Mouse (Mus musculus): ENCODE results near the gene Nucb2. TPM values are rescaled to one million over a fixed set of nuclear protein-coding genes. Genes with fewer than 3 reads are reported as not detected.

Nucb2 gene
- polyA plus RNA-seq, 1 experiment = 52.9 TPM

GRCm38 (mm10) chr7:116485062-116485601 is 19.0 kb upstream of the Nucb2 start:
- peaks cover 3% of the 10 kb centered on the region for H3K4me1 ChIP-seq (ENCODE audit: control insufficient read depth, insufficient read depth, low read length)
- TF ChIP-seq CTCF (IDR thresholded peaks at IDR 0.05; ENCODE audit: low read depth, low read length) = no peak
- TF ChIP-seq POLR2A (IDR thresholded peaks at IDR 0.05; ENCODE audit: borderline replicate concordance, low read depth, low read length) = no peak
- H3K4me3 ChIP-seq (ENCODE audit: insufficient read depth, low read length) = no peak overlapping the region
- H3K27ac ChIP-seq (ENCODE audit: insufficient read depth, low read depth, low read length) = no peak overlapping the region

DNA sequence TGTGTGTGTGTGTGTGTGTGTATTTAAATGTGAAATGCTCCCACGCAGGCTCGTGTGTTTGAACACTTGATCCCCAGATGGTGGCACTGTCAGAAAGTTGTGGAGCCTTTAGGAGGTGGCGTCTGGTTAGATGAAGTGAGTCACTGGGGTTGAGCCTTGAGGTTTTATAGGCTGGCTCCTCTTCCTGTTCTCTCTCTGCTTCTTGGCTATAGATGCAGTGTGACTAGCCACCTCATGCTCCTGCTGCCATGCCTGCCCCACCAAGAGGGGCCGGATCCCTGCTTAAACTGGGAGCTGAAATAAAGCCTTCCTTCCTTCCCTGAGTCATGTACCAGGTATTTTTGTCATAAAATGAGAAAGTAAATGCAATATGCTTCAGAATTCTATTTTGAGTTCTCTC is 13.1 kb upstream of the Nucb2 start:
- peak overlapping the region; percentile 31 for H3K4me3 ChIP-seq (ENCODE audit: insufficient read depth, low read length)
- peaks cover 40% of the 10 kb centered on the region for H3K4me1 ChIP-seq (ENCODE audit: control insufficient read depth, insufficient read depth, low read length)
- TF ChIP-seq POLR2A (IDR thresholded peaks at IDR 0.05; ENCODE audit: borderline replicate concordance, low read depth, low read length) (no peak), CTCF (IDR thresholded peaks at IDR 0.05; ENCODE audit: low read depth, low read length) (no peak)
- H3K27ac ChIP-seq (ENCODE audit: insufficient read depth, low read depth, low read length) = peak overlapping the region; percentile 47

DNA sequence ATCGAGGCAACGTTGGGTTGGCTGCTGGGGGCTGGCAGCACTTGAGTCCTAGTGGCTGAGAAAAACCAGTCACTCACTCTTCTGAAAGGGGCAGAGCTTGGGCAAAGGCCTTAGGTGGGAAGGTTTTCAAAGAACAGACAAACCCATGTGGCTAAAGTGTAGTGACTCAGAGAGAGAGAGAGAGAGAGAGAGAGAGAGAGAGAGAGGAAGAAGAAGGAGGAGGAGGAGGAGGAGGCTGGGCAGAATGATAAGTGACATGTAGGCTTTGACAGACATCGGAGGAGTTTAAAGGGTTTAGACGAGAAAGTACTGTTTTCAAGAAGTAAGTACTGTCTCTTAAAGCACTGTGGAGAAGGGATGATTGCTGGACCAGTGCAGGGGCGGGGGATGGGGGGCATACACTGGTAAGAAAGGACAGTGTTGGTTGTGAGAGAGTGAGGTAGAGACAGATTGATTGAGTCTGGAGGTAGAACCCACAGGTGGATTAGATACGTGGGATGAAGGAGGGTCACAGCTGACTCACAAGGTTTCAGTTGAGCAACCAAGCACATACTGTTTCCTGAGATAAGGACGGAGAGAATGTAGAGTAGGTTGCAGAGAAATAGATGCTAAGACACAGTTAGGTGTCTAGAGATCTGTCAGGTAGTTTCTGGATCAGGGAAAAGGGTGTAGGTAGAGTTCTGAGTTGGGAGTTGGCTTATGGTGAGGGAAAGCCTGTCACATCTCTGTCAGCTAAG is 10.7 kb upstream of the Nucb2 start:
- TF ChIP-seq POLR2A (IDR thresholded peaks at IDR 0.05; ENCODE audit: borderline replicate concordance, low read depth, low read length) = no peak
- TF ChIP-seq CTCF (IDR thresholded peaks at IDR 0.05; ENCODE audit: low read depth, low read length) = no peak
- no peak overlapping the region for H3K4me3 ChIP-seq (ENCODE audit: insufficient read depth, low read length)
- peaks cover 37% of the 10 kb centered on the region for H3K4me1 ChIP-seq (ENCODE audit: control insufficient read depth, insufficient read depth, low read length)
- H3K27ac ChIP-seq (ENCODE audit: insufficient read depth, low read depth, low read length) = peak overlapping the region; percentile 91

DNA sequence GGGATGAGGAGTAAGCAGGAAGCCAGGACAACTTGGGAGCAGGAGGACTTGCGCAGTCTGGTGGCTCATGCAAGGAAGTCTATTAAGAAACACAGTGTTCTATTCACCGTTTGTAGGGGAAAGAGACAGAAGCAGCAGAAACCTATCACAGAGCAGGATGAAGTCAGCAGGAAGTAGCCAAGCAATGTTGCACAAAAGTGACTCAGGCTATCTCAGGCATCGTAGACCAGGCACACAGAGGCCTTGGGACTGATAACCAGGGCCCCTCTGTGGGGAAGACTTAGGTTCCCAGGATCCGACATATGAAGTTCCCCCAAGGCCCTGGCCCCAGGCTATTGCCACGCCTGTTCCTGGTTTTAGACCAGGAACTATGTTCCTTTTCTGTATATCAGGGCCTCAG is 9.6 kb upstream of the Nucb2 start:
- TF ChIP-seq CTCF (IDR thresholded peaks at IDR 0.05; ENCODE audit: low read depth, low read length) (no peak), POLR2A (IDR thresholded peaks at IDR 0.05; ENCODE audit: borderline replicate concordance, low read depth, low read length) (no peak)
- peak overlapping the region; percentile 91 for H3K27ac ChIP-seq (ENCODE audit: insufficient read depth, low read depth, low read length)
- peaks cover 37% of the 10 kb centered on the region for H3K4me1 ChIP-seq (ENCODE audit: control insufficient read depth, insufficient read depth, low read length)
- no peak overlapping the region for H3K4me3 ChIP-seq (ENCODE audit: insufficient read depth, low read length)

GRCm38 (mm10) chr7:116496760-116497159 is 7.4 kb upstream of the Nucb2 start:
- TF ChIP-seq POLR2A (IDR thresholded peaks at IDR 0.05; ENCODE audit: borderline replicate concordance, low read depth, low read length) (no peak), CTCF (IDR thresholded peaks at IDR 0.05; ENCODE audit: low read depth, low read length) (no peak)
- Histone ChIP-seq H3K4me1 (ENCODE audit: control insufficient read depth, insufficient read depth, low read length) (peaks cover 32% of the 10 kb centered on the region), H3K27ac (ENCODE audit: insufficient read depth, low read depth, low read length) (no peak overlapping the region), H3K4me3 (ENCODE audit: insufficient read depth, low read length) (no peak overlapping the region)

DNA sequence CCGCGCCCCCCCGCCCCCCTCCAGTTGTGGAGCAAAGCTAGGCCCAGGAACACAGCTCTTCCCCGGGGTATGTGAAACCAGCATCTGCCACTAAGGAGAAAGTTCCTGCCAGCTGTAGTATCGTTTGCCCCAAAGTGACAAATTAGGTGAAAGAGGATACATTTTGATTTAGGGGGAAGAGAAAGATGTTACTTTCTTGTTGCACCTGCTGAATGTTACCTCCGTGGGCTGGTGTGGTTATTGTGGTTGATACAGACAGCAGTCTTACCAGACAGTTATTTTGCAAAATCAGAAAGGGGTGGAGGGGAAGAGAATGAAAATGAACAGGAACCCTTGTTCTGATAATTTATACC is 625 bp downstream of the Nucb2 start:
- Histone ChIP-seq H3K4me3 (ENCODE audit: insufficient read depth, low read length) (peak overlapping the region; percentile 74), H3K27ac (ENCODE audit: insufficient read depth, low read depth, low read length) (no peak overlapping the region), H3K4me1 (ENCODE audit: control insufficient read depth, insufficient read depth, low read length) (peaks cover 7% of the 10 kb centered on the region)
- TF ChIP-seq POLR2A (IDR thresholded peaks at IDR 0.05; ENCODE audit: borderline replicate concordance, low read depth, low read length) (no peak), CTCF (IDR thresholded peaks at IDR 0.05; ENCODE audit: low read depth, low read length) (no peak)

DNA sequence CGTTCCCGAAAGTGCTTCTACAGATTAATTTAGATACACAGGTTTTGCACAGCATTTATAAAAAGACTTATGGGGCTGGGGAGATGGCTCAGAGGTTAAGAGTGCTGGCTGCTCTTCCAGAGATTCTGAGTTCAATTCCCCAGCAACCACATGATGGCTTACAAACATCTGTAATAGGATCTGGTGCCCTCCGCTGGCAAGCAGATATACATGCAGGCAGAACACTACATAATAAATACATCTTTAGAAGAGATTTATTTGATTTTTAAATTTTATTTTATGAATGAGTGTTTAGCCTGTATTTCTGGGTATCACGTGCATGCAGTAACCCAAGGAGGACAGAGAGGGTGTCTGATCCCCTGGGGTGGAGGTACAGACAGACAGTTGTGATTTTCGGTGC is 9.9 kb downstream of the Nucb2 start:
- no peak for TF ChIP-seq CTCF (IDR thresholded peaks at IDR 0.05; ENCODE audit: low read depth, low read length)
- no peak for TF ChIP-seq POLR2A (IDR thresholded peaks at IDR 0.05; ENCODE audit: borderline replicate concordance, low read depth, low read length)
- Histone ChIP-seq H3K4me1 (ENCODE audit: control insufficient read depth, insufficient read depth, low read length) (no peaks in the 10 kb centered on the region), H3K4me3 (ENCODE audit: insufficient read depth, low read length) (no peak overlapping the region), H3K27ac (ENCODE audit: insufficient read depth, low read depth, low read length) (no peak overlapping the region)

- H3K4me3 ChIP-seq (ENCODE audit: insufficient read depth, low read length) = no peak overlapping the region
- no peak overlapping the region for H3K27ac ChIP-seq (ENCODE audit: insufficient read depth, low read depth, low read length)
- H3K4me1 ChIP-seq (ENCODE audit: control insufficient read depth, insufficient read depth, low read length) = no peaks in the 10 kb centered on the region
- TF ChIP-seq CTCF (IDR thresholded peaks at IDR 0.05; ENCODE audit: low read depth, low read length) = no peak
- TF ChIP-seq POLR2A (IDR thresholded peaks at IDR 0.05; ENCODE audit: borderline replicate concordance, low read depth, low read length) = no peak
These were observed 10.4 kb downstream of the Nucb2 start for GRCm38 (mm10) chr7:116514546-116514945.

DNA sequence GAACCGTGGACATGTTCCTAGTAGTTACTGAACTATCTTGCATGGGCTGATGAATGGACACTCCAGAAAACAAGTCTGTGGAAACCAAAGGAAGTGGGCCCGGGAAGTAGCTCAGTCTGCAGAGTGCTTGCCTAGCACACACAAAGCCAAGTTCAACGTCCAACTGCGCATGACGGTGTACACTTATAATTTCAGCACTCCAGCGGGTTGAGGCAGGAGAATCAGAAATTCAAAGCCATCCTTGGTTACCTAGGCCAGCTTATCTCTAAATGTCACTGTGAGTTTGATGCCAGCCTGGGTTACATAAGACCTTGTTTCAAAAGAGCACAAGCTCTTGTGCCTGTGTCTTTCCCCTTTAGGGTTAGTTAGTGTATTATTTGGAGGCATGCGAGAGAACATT is 10.9 kb downstream of the Nucb2 start:
- TF ChIP-seq POLR2A (IDR thresholded peaks at IDR 0.05; ENCODE audit: borderline replicate concordance, low read depth, low read length) (no peak), CTCF (IDR thresholded peaks at IDR 0.05; ENCODE audit: low read depth, low read length) (no peak)
- Histone ChIP-seq H3K27ac (ENCODE audit: insufficient read depth, low read depth, low read length) (no peak overlapping the region), H3K4me1 (ENCODE audit: control insufficient read depth, insufficient read depth, low read length) (no peaks in the 10 kb centered on the region), H3K4me3 (ENCODE audit: insufficient read depth, low read length) (no peak overlapping the region)

DNA sequence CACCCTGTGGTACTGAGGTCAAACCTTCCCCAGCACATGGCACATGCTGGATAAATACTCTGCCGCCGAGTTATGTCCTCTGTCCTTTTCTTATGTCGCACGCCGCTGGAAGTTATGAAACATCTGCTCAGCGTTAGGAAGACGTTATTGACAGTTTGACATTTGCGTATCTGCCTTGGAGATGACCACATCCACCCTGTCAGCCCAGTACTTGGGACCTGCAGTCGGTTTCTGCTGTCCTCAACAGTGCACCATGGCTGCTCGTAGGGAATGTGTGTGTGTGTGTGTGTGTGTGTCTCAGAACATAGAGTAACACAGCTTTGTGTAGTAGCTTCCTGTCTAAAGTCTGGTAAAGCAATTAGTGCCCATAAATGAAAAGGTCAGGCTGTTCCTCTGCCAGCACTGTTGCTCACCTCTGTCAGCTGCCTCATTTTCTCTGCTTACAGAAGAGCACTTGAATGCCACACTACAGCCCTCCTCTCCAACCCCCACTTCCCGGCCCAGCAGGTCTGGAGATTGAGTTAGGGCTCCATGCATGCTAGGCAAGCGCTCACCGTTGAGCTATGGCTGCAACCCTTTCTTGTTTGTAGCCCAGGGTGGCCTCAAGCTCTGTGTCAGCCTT is 11.5 kb downstream of the Nucb2 start:
- no peak for TF ChIP-seq CTCF (IDR thresholded peaks at IDR 0.05; ENCODE audit: low read depth, low read length)
- TF ChIP-seq POLR2A (IDR thresholded peaks at IDR 0.05; ENCODE audit: borderline replicate concordance, low read depth, low read length) = no peak
- H3K4me1 ChIP-seq (ENCODE audit: control insufficient read depth, insufficient read depth, low read length) = no peaks in the 10 kb centered on the region
- H3K27ac ChIP-seq (ENCODE audit: insufficient read depth, low read depth, low read length) = no peak overlapping the region
- no peak overlapping the region for H3K4me3 ChIP-seq (ENCODE audit: insufficient read depth, low read length)

Measured in bone marrow macrophage, adult 2 months (primary cell).